Comparison of ENCODE assay signal across 27 mouse cellular contexts in the genomic region with DNA sequence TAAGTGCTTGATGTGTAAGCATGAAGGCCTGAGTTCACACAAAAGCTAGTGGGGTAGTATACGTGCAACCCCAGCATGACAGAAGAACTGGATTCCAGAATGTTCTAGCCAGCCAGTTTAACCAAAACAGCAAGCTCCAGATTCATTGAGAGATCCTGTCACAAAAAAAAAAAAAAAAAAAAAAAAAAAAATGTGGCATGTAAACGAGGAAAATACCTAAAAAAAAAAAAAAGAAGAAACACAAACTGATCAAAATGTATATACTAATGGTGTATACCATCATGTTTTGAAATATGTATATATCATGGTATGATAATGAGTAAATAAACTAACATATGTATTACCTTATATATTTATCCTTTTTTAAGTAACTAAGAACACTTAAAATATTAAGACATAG. TPM values are rescaled to one million over a fixed set of nuclear protein-coding genes. Genes with fewer than 3 reads are reported as not detected.
DNase-seq lines count a peak whose midpoint lies in the region; ATAC-seq and TF ChIP-seq lines count a peak whose summit lies in the region.
"Had no signal": no experiment of that assay in that cellular context is flagged by ENCODE, and none has a peak within 500 bp of the region (broad histone marks: within the 10 kb centered on the region; RNA-seq: fewer than 3 reads in every experiment).

No protein-coding gene starts in this region.

- in situ Hi-C loops in CH12.LX (cut with MboI; ENCODE audit: low pct_ligation_motif_present, low pct_unique_long_range_greater_than_20kb, low sequenced_read_pairs): no loop called here
- in situ Hi-C loops in ES-E14 (cut with MboI; ENCODE audit: low sequenced_read_pairs in 2 of 2, unreplicated experiment in 2 of 2): no loop called here

- no peaks in the 10 kb centered on the region for H3K79me2 ChIP-seq in CH12.LX (replicated peaks; ENCODE audit: control insufficient read depth, extremely low read depth, insufficient read depth, poor library complexity, severe bottlenecking)

- 80% methylated on average over 2 of the region's 2 CpGs for WGBS in forebrain, postnatal 0 days

- TF ChIP-seq RAD21 in CH12.LX (IDR thresholded peaks at IDR 0.05; ENCODE audit: low read depth, low read length): no peak

- TF ChIP-seq EP300 in CH12.LX (IDR thresholded peaks at IDR 0.05; ENCODE audit: low read length): no peak

- peaks cover under 1 to 3% of the 10 kb centered on the region in 2 experiments for H3K36me3 ChIP-seq in CH12.LX (replicated peaks in 1 of 2; ENCODE audit: control insufficient read depth in 1 of 2, insufficient read depth in 1 of 2, low read length in 1 of 2)
- H3K36me3 ChIP-seq in ES-E14 (ENCODE audit: control insufficient read depth, insufficient read depth, low read length, poor library complexity, severe bottlenecking): no peaks in the 10 kb centered on the region; the same call in 1 of the 2 replicates
- H3K36me3 ChIP-seq in forebrain, postnatal 0 days (ENCODE audit: insufficient read depth): no peaks in the 10 kb centered on the region
- H3K36me3 ChIP-seq: G1E had no signal

- H3K27ac ChIP-seq in CH12.LX (ENCODE audit: insufficient read depth, low read depth) (no peak overlapping the region), ES-E14 (ENCODE audit: insufficient read depth, low read depth, low read length, poor library complexity, severe bottlenecking) (no peak overlapping the region)
- H3K27ac ChIP-seq in forebrain, postnatal 0 days (ENCODE audit: low read depth, low read length): no peak overlapping the region

- TF ChIP-seq POLR2A in CH12.LX (IDR thresholded peaks at IDR 0.05; ENCODE audit: low read depth, low read length): no peak

- no peak overlapping the region for H3K9ac ChIP-seq in CH12.LX (ENCODE audit: insufficient read depth, low read depth)
- H3K9ac ChIP-seq in ES-E14 (ENCODE audit: insufficient read depth, low read depth, low read length, poor library complexity, severe bottlenecking): no peak overlapping the region
- no peak overlapping the region for H3K9ac ChIP-seq in forebrain, postnatal 0 days

- no peak overlapping the region for H3K4me2 ChIP-seq in CH12.LX (ENCODE audit: insufficient read depth, low read depth, poor library complexity, severe bottlenecking)
- H3K4me2 ChIP-seq in forebrain, postnatal 0 days (ENCODE audit: low read depth): no peak overlapping the region

- peaks cover 2 to 28% of the 10 kb centered on the region in 2 experiments for H3K4me1 ChIP-seq in CH12.LX (ENCODE audit: control insufficient read depth in 1 of 2, insufficient read depth in 2 of 2)
- H3K4me1 ChIP-seq in ES-E14 (ENCODE audit: control insufficient read depth in 2 of 2, insufficient read depth in 2 of 2, low read length in 2 of 2, poor library complexity in 1 of 2): peaks cover 7 to 14% of the 10 kb centered on the region in 2 experiments
- no peaks in the 10 kb centered on the region for H3K4me1 ChIP-seq in forebrain, postnatal 0 days (ENCODE audit: insufficient read depth)

- DNase-seq in heart, adult 11 months: peak; percentile 12
- no peak for DNase-seq in heart, postnatal 14 days
- no peak for DNase-seq in CH12.LX (ENCODE audit: extremely low read depth)
- no peak for DNase-seq in ES-E14 (ENCODE audit: low read depth, low spot score)
- DNase-seq in thymus, postnatal 0 days (ENCODE audit: low spot score): no peak
- no peak for DNase-seq in forebrain, postnatal 0 days
- DNase-seq: adrenal gland, adult 2 months; adrenal gland, adult 8-10 months; adrenal gland, postnatal 10 days; adrenal gland, postnatal 14 days; adrenal gland, postnatal 25 days; adrenal gland, postnatal 36 days; B cell, adult 2 months; cerebellum, adult 11 months; cerebellum, adult 11-12 months; cerebellum, adult 18-20 months; cerebellum, adult 2 months; cerebellum, adult 8-10 months had no signal

- no peak for ATAC-seq in forebrain, postnatal 0 days
- ATAC-seq: activated CD4-positive, CD25-positive, alpha-beta regulatory T cell, adult 4 months; CD4-positive, CD25-positive, alpha-beta regulatory T cell, adult 4 months; Patski had no signal

- TF ChIP-seq CTCF in CH12.LX (conservative IDR thresholded peaks at IDR 0.05 in 1 of 2, IDR thresholded peaks at IDR 0.05 in 1 of 2; ENCODE audit: low read depth in 2 of 2, low read length in 2 of 2): no peak
- TF ChIP-seq CTCF in forebrain, postnatal 0 days (IDR thresholded peaks at IDR 0.05; ENCODE audit: low read depth): no peak

- dilution Hi-C loops in CH12.LX (cut with MboI; ENCODE audit: extremely low pct_ligation_motif_present, extremely low pct_unique_long_range_greater_than_20kb, low sequenced_read_pairs): no loop called here

- intact Hi-C loops in heart, postnatal 14 days (cut with DNase I): no loop called here

- no peaks in the 10 kb centered on the region for H3K27me3 ChIP-seq in CH12.LX (replicated peaks)
- no peaks in the 10 kb centered on the region for H3K27me3 ChIP-seq in forebrain, postnatal 0 days (ENCODE audit: insufficient read depth, low read length)
- H3K27me3 ChIP-seq: Patski had no signal

- H3K4me3 ChIP-seq in CH12.LX (replicated peaks in 1 of 3; ENCODE audit: low read depth in 2 of 3, low read length in 2 of 3, poor library complexity in 1 of 3) (no peak overlapping the region), ES-E14 (ENCODE audit: insufficient read depth in 1 of 2, low read depth in 1 of 2, low read length in 2 of 2, poor library complexity in 1 of 2, severe bottlenecking in 1 of 2) (no peak overlapping the region)
- H3K4me3 ChIP-seq in forebrain, postnatal 0 days (ENCODE audit: low read depth, low read length): no peak overlapping the region

- H3K9me3 ChIP-seq in CH12.LX (replicated peaks; ENCODE audit: low read length) (peaks cover 13% of the 10 kb centered on the region), ES-E14 (ENCODE audit: control insufficient read depth, insufficient read depth, low read depth, low read length) (peaks cover 2% of the 10 kb centered on the region; the same call in 1 of the 2 replicates)
- no peaks in the 10 kb centered on the region for H3K9me3 ChIP-seq in forebrain, postnatal 0 days (ENCODE audit: low read length)

TF ChIP-seq in CH12.LX, 34 proteins besides CTCF, POLR2A, EP300 and RAD21:
- TF ChIP-seq ZNF384 (IDR thresholded peaks at IDR 0.05; ENCODE audit: low read depth, low read length): peak; percentile 73
- TF ChIP-seq CHD2 (IDR thresholded peaks at IDR 0.05; ENCODE audit: low read length): no peak
- no peak for TF ChIP-seq SIN3A (IDR thresholded peaks at IDR 0.05; ENCODE audit: low read length)

TF ChIP-seq in ES-E14, 5 proteins besides CTCF, POLR2A, EP300 and RAD21:
- no peak for TF ChIP-seq ZC3H11A (IDR thresholded peaks at IDR 0.05; ENCODE audit: borderline replicate concordance, low read depth, low read length)
- no peak for TF ChIP-seq MAFK (IDR thresholded peaks at IDR 0.05; ENCODE audit: insufficient read depth, low read depth, low read length)
- TF ChIP-seq CHD2 (IDR thresholded peaks at IDR 0.05; ENCODE audit: low read depth, low read length): no peak
- peak; percentile 53; the same call in 1 of the 2 replicates for TF ChIP-seq ZNF384 (IDR thresholded peaks at IDR 0.05; ENCODE audit: low read depth, low read length)
- no peak for TF ChIP-seq HCFC1 (IDR thresholded peaks at IDR 0.05; ENCODE audit: borderline replicate concordance, insufficient read depth, low read length)

RNA-seq across cellular contexts. Expression of a gene that starts 7.6 kb away (rescaled TPM):
- total RNA-seq in heart, postnatal 14 days (2021): not detected
- total RNA-seq in CH12.LX (2012; rRNA removed) (not detected in 2 replicates), CH12.LX (2014; rRNA removed) (not detected in 2 replicates), ES-E14 (2012; rRNA removed) (not detected in 2 replicates)
- polyA plus RNA-seq in CH12.LX (2012; ENCODE audit: insufficient read length, low read depth): not detected in 2 replicates
- not detected in 2 replicates for polyA plus RNA-seq in thymus, postnatal 0 days (2015; fragmentation: Nextera tagmentation; extraction: Ambion mirVana)
- total RNA-seq in forebrain, postnatal 0 days (2014; rRNA removed): not detected in 2 replicates
- polyA plus RNA-seq in forebrain, postnatal 0 days (2015; fragmentation: Nextera tagmentation; extraction: Ambion mirVana): not detected in 2 replicates
- total RNA-seq: adrenal gland, adult 18-20 months; adrenal gland, adult 2 months; adrenal gland, adult 8-10 months; adrenal gland, postnatal 10 days; adrenal gland, postnatal 14 days; adrenal gland, postnatal 25 days; adrenal gland, postnatal 36 days; adrenal gland, postnatal 4 days; G1E; MEL had no signal
- polyA plus RNA-seq: activated CD4-positive, CD25-positive, alpha-beta regulatory T cell, adult 4 months; adrenal gland, adult 2 months; brain, embryonic 14.5 days; C2C12; CD4-positive, CD25-positive, alpha-beta regulatory T cell, adult 4 months; cerebellum, adult 2 months; G1E; Patski had no signal

RNA-seq across cellular contexts. Expression of a gene that starts 13.9 kb away (rescaled TPM):
- 10 to 100 TPM; 43.8 TPM for total RNA-seq in heart, postnatal 14 days (2021)
- 37.7 and 41.8 TPM in 2 replicates for total RNA-seq in CH12.LX (2012; rRNA removed)
- 86.8 and 95.7 TPM in 2 replicates for total RNA-seq in CH12.LX (2014; rRNA removed)
- polyA plus RNA-seq in CH12.LX (2012; ENCODE audit: insufficient read length, low read depth): 33.8 and 40.4 TPM in 2 replicates
- 52.8 and 60.6 TPM in 2 replicates for total RNA-seq in ES-E14 (2012; rRNA removed)
- polyA plus RNA-seq in thymus, postnatal 0 days (2015; fragmentation: Nextera tagmentation; extraction: Ambion mirVana): 64.6 and 73.9 TPM in 2 replicates
- 82.3 and 115 TPM in 2 replicates for total RNA-seq in forebrain, postnatal 0 days (2014; rRNA removed)
- polyA plus RNA-seq in forebrain, postnatal 0 days (2015; fragmentation: Nextera tagmentation; extraction: Ambion mirVana): 19.1 and 26.5 TPM in 2 replicates
